32 mouse cellular contexts compared by ENCODE assay signal in genomic region chr10:120593876-120594275, GRCm38 (mm10).
"Had no signal": no experiment of that assay in that cellular context is flagged by ENCODE, and none has a peak within 500 bp of the region (broad histone marks: within the 10 kb centered on the region; RNA-seq: fewer than 3 reads in every experiment).

No protein-coding gene starts in this region.

- H3K4me1 ChIP-seq: liver, embryonic 12.5 days; liver, embryonic 13.5 days; liver, embryonic 15.5 days; megakaryocyte, embryonic 14.5 days; midbrain, embryonic 10.5 days; midbrain, embryonic 12.5 days; midbrain, embryonic 13.5 days; midbrain, embryonic 15.5 days; neural tube, embryonic 12.5 days had no signal

- H3K9me3 ChIP-seq: limb, embryonic 10.5 days; limb, embryonic 13.5 days; limb, embryonic 15.5 days; liver, embryonic 13.5 days; liver, embryonic 15.5 days; lung, embryonic 15.5 days; midbrain, embryonic 12.5 days; midbrain, embryonic 13.5 days; midbrain, embryonic 15.5 days; neural tube, embryonic 12.5 days had no signal

- H3K9ac ChIP-seq: limb, embryonic 12.5 days; limb, embryonic 13.5 days; limb, embryonic 15.5 days; liver, embryonic 12.5 days; liver, embryonic 13.5 days; liver, embryonic 14.5 days; liver, embryonic 15.5 days; liver, postnatal 0 days; lung, embryonic 14.5 days; lung, embryonic 15.5 days; midbrain, embryonic 12.5 days; midbrain, embryonic 13.5 days; midbrain, embryonic 15.5 days; neural tube, embryonic 12.5 days had no signal

- H3K27me3 ChIP-seq: limb, embryonic 12.5 days; limb, embryonic 13.5 days; limb, embryonic 15.5 days; liver, embryonic 12.5 days; liver, embryonic 13.5 days; liver, embryonic 15.5 days; lung, embryonic 15.5 days; megakaryocyte, embryonic 14.5 days; midbrain, embryonic 12.5 days; midbrain, embryonic 13.5 days; midbrain, embryonic 15.5 days; neural tube, embryonic 12.5 days had no signal

- DNase-seq: left cerebral cortex, postnatal 4 days; liver; liver, embryonic 13.5 days; liver, postnatal 0 days; lung, adult 18-20 months; lung, adult 2 months; lung, embryonic 14.5 days; lung, postnatal 10 days; lung, postnatal 14 days; lung, postnatal 36 days; lung, postnatal 4 days; midbrain, embryonic 14.5 days had no signal

- ATAC-seq: liver, embryonic 12.5 days; liver, postnatal 0 days; lung, postnatal 0 days; midbrain, embryonic 13.5 days; midbrain, embryonic 15.5 days; midbrain, embryonic 16.5 days had no signal

- H3K36me3 ChIP-seq: limb, embryonic 10.5 days; limb, embryonic 12.5 days; limb, embryonic 13.5 days; limb, embryonic 15.5 days; liver, embryonic 12.5 days; liver, embryonic 13.5 days; liver, embryonic 15.5 days; lung, embryonic 15.5 days; midbrain, embryonic 10.5 days; midbrain, embryonic 12.5 days; midbrain, embryonic 13.5 days; midbrain, embryonic 15.5 days; neural tube, embryonic 12.5 days had no signal

- H3K4me3 ChIP-seq: limb, embryonic 10.5 days; limb, embryonic 12.5 days; limb, embryonic 13.5 days; limb, embryonic 15.5 days; liver, embryonic 12.5 days; liver, embryonic 13.5 days; liver, embryonic 15.5 days; lung, embryonic 15.5 days; megakaryocyte, embryonic 14.5 days; midbrain, embryonic 10.5 days; midbrain, embryonic 12.5 days; midbrain, embryonic 13.5 days; midbrain, embryonic 15.5 days; myocyte; neural tube, embryonic 12.5 days had no signal

- H3K4me2 ChIP-seq: limb, embryonic 12.5 days; limb, embryonic 13.5 days; limb, embryonic 15.5 days; liver, embryonic 11.5 days; liver, embryonic 12.5 days; liver, embryonic 13.5 days; liver, embryonic 15.5 days; lung, embryonic 14.5 days; lung, embryonic 15.5 days; midbrain, embryonic 11.5 days; midbrain, embryonic 12.5 days; midbrain, embryonic 13.5 days; midbrain, embryonic 15.5 days; neural tube, embryonic 12.5 days had no signal

- H3K27ac ChIP-seq: limb, embryonic 10.5 days; limb, embryonic 12.5 days; limb, embryonic 13.5 days; limb, embryonic 15.5 days; liver, embryonic 12.5 days; liver, embryonic 13.5 days; liver, embryonic 14.5 days; liver, embryonic 15.5 days; lung, embryonic 15.5 days; macrophage; midbrain, embryonic 10.5 days; midbrain, embryonic 12.5 days; midbrain, embryonic 13.5 days; midbrain, embryonic 15.5 days; neural tube, embryonic 12.5 days had no signal
